Mouse (Mus musculus) urinary bladder, postnatal 10 days (tissue): Measurements from ENCODE around the gene Ust.

Source experiments
- DNase-seq: peaks from one replicate; pipeline ENCODE4 v3.0.0; 2022; ENCODE audit warnings: low spot score

Gene Ust

GRCm38 (mm10) chr10:8428787-8429778, 89.5 kb downstream of the Ust start:
- DNase-seq = no peak

GRCm38 (mm10) chr10:8427671-8428364, 90.8 kb downstream of the Ust start:
- no peak for DNase-seq

- no peak for DNase-seq
These were observed 99.1 kb downstream of the Ust start for GRCm38 (mm10) chr10:8419496-8420009.

GRCm38 (mm10) chr10:8415474-8415873, 103.2 kb downstream of the Ust start:
- DNase-seq = no peak

- no peak for DNase-seq
These were observed 103.6 kb downstream of the Ust start for GRCm38 (mm10) chr10:8415036-8415435.

GRCm38 (mm10) chr10:8405141-8405540, 113.5 kb downstream of the Ust start:
- DNase-seq = no peak

GRCm38 (mm10) chr10:8392226-8392625, 126.4 kb downstream of the Ust start:
- no peak for DNase-seq

GRCm38 (mm10) chr10:8391264-8391748, 127.3 kb downstream of the Ust start:
- no peak for DNase-seq

GRCm38 (mm10) chr10:8388239-8388638, 130.4 kb downstream of the Ust start:
- DNase-seq = no peak

- no peak for DNase-seq
These were observed 148.6 kb downstream of the Ust start for GRCm38 (mm10) chr10:8369894-8370500.

GRCm38 (mm10) chr10:8365816-8366215, 152.8 kb downstream of the Ust start:
- DNase-seq = no peak

- no peak for DNase-seq
These were observed 154.4 kb downstream of the Ust start for GRCm38 (mm10) chr10:8364182-8364581.

- DNase-seq = no peak
These were observed 155.3 kb downstream of the Ust start for GRCm38 (mm10) chr10:8363281-8363680.

GRCm38 (mm10) chr10:8358286-8359045, 160.2 kb downstream of the Ust start:
- DNase-seq = no peak

- DNase-seq = no peak
These were observed 165.1 kb downstream of the Ust start for GRCm38 (mm10) chr10:8353534-8353933.

GRCm38 (mm10) chr10:8350626-8351025, 168.0 kb downstream of the Ust start:
- no peak for DNase-seq

- no peak for DNase-seq
These were observed 171.1 kb downstream of the Ust start for GRCm38 (mm10) chr10:8347497-8347896.

GRCm38 (mm10) chr10:8342556-8342955, 176.1 kb downstream of the Ust start:
- no peak for DNase-seq

GRCm38 (mm10) chr10:8339645-8340428, 178.8 kb downstream of the Ust start:
- DNase-seq = no peak

GRCm38 (mm10) chr10:8336601-8337000, 182.0 kb downstream of the Ust start:
- DNase-seq = no peak

- no peak for DNase-seq
These were observed 187.7 kb downstream of the Ust start for GRCm38 (mm10) chr10:8330958-8331357.
